Mouse (Mus musculus) kidney, adult 2 months (tissue): ENCODE measurements at regions not wholly inside any gene's neighbourhood (a gene's known extent, or its start where the extent isn't known, plus 50 kb on each side); places are given as distances from the start of the nearest gene placed in this dataset.

Experiments used
- CTCF ChIP-seq: fragments of 200-500 bp; conservative IDR thresholded peaks from 2 replicates; pipeline ENCODE4 v1.5.1; 2011; ENCODE audit warnings: low read depth, mild to moderate bottlenecking, control low read depth, low read length, moderate library complexity, mixed read lengths; ENCODE audit not compliant: insufficient read depth, insufficient read length
- POLR2A ChIP-seq: fragments of 200-500 bp; IDR thresholded peaks from one replicate; pipeline ENCODE4 v1.6.1; 2011; ENCODE audit warnings: low read depth, low read length, control low read depth

DNA sequence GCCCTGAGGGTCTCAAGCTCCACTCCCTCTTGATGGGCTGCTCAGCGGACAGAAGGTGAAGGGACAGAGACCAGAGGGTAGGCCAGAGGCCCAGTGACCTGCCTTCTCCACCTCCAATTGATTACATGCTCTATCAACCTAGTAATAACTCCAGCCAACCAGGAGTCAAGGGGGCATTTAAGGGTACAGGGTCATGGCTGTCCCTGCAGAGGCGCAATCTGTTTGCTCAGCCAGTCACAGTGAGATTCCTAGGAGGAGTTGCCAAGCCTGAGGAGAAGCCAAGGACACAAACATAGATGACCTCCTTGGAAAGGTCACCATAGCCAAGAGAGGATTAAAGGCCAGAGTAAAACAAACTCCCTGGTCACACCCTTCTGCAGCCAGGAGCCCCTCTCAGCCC, 181.3 kb upstream of the Cdh4 start:
- TF ChIP-seq POLR2A (no peak), CTCF (no peak)
